Mouse (Mus musculus) E14TG2a.4 (cell line): ENCODE measurements around the gene Axin1.

ENCODE experiments used
- H3K27me3 ChIP-seq: 2 replicates; pipeline ENCODE4 v1.6.1; 2014; ENCODE audit warnings: low read length, control low read depth; ENCODE audit not compliant: insufficient read depth
- H3K36me3 ChIP-seq: 2 replicates; pipeline ENCODE4 v1.6.1; 2014; ENCODE audit warnings: low read length, control low read depth; ENCODE audit not compliant: insufficient read depth
- H3K4me1 ChIP-seq: replicated peaks from 2 replicates; pipeline ENCODE4 v1.6.1; 2014; ENCODE audit warnings: low read depth, low read length, control low read depth
- H3K4me3 ChIP-seq: replicated peaks from 2 replicates; pipeline ENCODE4 v1.5.1; 2014; ENCODE audit warnings: mild to moderate bottlenecking, low read length
- H3K9me3 ChIP-seq: 2 replicates; pipeline ENCODE4 v1.6.1; 2014; ENCODE audit warnings: low read length, control low read depth
- CTCF ChIP-seq: conservative IDR thresholded peaks from 2 replicates; pipeline ENCODE4 v1.5.1; 2014; ENCODE audit warnings: low read length
- NANOG ChIP-seq: IDR thresholded peaks from 2 replicates; pipeline ENCODE4 v1.6.1; 2014; ENCODE audit warnings: borderline replicate concordance, low read length, mixed read lengths
- POU5F1 ChIP-seq: IDR thresholded peaks from 2 replicates; pipeline ENCODE4 v1.6.1; 2014; ENCODE audit warnings: low read length, borderline replicate concordance

Gene Axin1

DNA sequence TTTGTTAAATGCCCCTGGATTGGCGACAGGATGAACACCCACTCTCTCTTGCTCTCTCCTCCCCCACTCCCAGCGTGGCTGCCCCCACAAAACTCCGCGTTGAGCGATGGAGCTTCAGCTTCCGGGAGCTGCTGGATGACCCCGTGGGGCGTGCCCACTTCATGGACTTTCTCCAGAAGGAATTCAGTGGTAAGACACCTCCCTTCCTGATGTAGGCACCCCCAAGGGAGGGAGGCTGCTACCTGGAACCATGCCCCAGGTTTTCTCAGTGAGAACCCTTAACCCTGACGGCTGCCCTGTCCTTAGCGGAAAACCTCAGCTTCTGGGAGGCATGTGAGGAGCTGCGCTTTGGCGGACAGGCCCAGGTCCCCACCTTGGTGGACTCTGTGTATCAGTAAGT lies 69.2 kb downstream of the Axin1 start, which contains the start of gene Arhgdig:
TSS of gene Arhgdig (minus strand) at position 101 of the 400 bp plus-strand sequence.
- H3K9me3 ChIP-seq = no peaks in the 10 kb centered on the region

GRCm38 (mm10) chr17:26212241-26212640 lies 73.8 kb downstream of the Axin1 start:
- no peaks in the 10 kb centered on the region for H3K9me3 ChIP-seq
- peaks cover 26% of the 10 kb centered on the region for H3K4me1 ChIP-seq
- H3K27me3 ChIP-seq = peaks cover 15% of the 10 kb centered on the region
- peaks cover 34% of the 10 kb centered on the region for H3K36me3 ChIP-seq
- H3K4me3 ChIP-seq = no peak overlapping the region
- TF ChIP-seq CTCF (no peak), POU5F1 (no peak), NANOG (no peak)

More for the DNA sequence above, 69.2 kb downstream of the Axin1 start, which contains the start of gene Arhgdig:
- TF ChIP-seq POU5F1 (no peak), CTCF (no peak), NANOG (no peak)
- Histone ChIP-seq H3K4me1 (peaks cover 61% of the 10 kb centered on the region), H3K4me3 (peak within 1 kb of the TSS; percentile 48), H3K36me3 (peaks cover 7% of the 10 kb centered on the region; the same call in 1 of the 2 replicates), H3K27me3 (peaks cover 53% of the 10 kb centered on the region)

DNA sequence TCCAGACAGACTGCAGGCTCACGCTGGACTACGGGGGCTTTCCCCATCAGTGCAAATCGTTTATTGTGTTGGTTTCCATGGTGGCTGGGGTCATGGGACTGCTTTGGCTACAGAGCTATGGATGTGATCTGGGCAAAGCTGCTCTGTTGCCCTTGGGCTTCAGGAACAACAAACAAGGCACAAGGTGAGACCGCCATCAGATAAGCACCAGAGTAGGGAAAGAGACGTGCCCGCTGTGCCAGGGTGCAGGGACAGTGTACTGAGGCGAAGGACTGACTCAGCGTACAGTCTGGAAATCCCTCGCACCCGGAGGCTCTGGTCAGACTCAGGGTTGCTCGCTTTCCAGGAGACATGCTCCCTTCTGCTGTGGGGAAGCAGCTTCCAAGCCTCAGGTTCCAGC lies 74.2 kb downstream of the Axin1 start:
- Histone ChIP-seq H3K4me1 (peaks cover 22% of the 10 kb centered on the region), H3K27me3 (peaks cover 11% of the 10 kb centered on the region), H3K4me3 (no peak overlapping the region), H3K9me3 (no peaks in the 10 kb centered on the region), H3K36me3 (peaks cover 36% of the 10 kb centered on the region)
- TF ChIP-seq NANOG (no peak), CTCF (no peak), POU5F1 (no peak)

- no peak for TF ChIP-seq POU5F1
- H3K36me3 ChIP-seq = peaks cover 22% of the 10 kb centered on the region; the same call in 1 of the 2 replicates
- no peaks in the 10 kb centered on the region for H3K9me3 ChIP-seq
- H3K4me3 ChIP-seq = no peak overlapping the region
- peaks cover 8% of the 10 kb centered on the region for H3K4me1 ChIP-seq
- H3K27me3 ChIP-seq = no peaks in the 10 kb centered on the region
Measured at GRCm38 (mm10) chr17:26221508-26221907, 83.0 kb downstream of the Axin1 start.

GRCm38 (mm10) chr17:26225150-26225549 lies 86.7 kb downstream of the Axin1 start:
- Histone ChIP-seq H3K36me3 (peaks cover 4% of the 10 kb centered on the region; the same call in 1 of the 2 replicates), H3K9me3 (no peaks in the 10 kb centered on the region), H3K27me3 (no peaks in the 10 kb centered on the region), H3K4me3 (no peak overlapping the region), H3K4me1 (peaks cover 8% of the 10 kb centered on the region)
- TF ChIP-seq NANOG (no peak), CTCF (no peak), POU5F1 (no peak)

- Histone ChIP-seq H3K9me3 (no peaks in the 10 kb centered on the region), H3K36me3 (no peaks in the 10 kb centered on the region), H3K4me1 (peaks cover 27% of the 10 kb centered on the region), H3K4me3 (no peak overlapping the region), H3K27me3 (no peaks in the 10 kb centered on the region)
- no peak for TF ChIP-seq POU5F1
- TF ChIP-seq CTCF = no peak
- TF ChIP-seq NANOG = no peak
Measured at GRCm38 (mm10) chr17:26229776-26230175, 91.3 kb downstream of the Axin1 start.

- no peaks in the 10 kb centered on the region for H3K36me3 ChIP-seq
- TF ChIP-seq POU5F1 = no peak
- no peak overlapping the region for H3K4me3 ChIP-seq
- no peaks in the 10 kb centered on the region for H3K27me3 ChIP-seq
- no peaks in the 10 kb centered on the region for H3K9me3 ChIP-seq
- peaks cover 22% of the 10 kb centered on the region for H3K4me1 ChIP-seq
Measured at GRCm38 (mm10) chr17:26231156-26231555, 92.7 kb downstream of the Axin1 start.

GRCm38 (mm10) chr17:26232863-26233262 lies 94.4 kb downstream of the Axin1 start:
- Histone ChIP-seq H3K36me3 (no peaks in the 10 kb centered on the region), H3K4me1 (peaks cover 23% of the 10 kb centered on the region), H3K4me3 (no peak overlapping the region), H3K9me3 (no peaks in the 10 kb centered on the region), H3K27me3 (no peaks in the 10 kb centered on the region)
- TF ChIP-seq NANOG (no peak), POU5F1 (no peak), CTCF (peak; percentile 68)

GRCm38 (mm10) chr17:26234386-26234785 lies 95.9 kb downstream of the Axin1 start:
- no peak overlapping the region for H3K4me3 ChIP-seq
- no peaks in the 10 kb centered on the region for H3K27me3 ChIP-seq
- H3K36me3 ChIP-seq = no peaks in the 10 kb centered on the region
- H3K4me1 ChIP-seq = peaks cover 23% of the 10 kb centered on the region
- TF ChIP-seq POU5F1 (no peak), NANOG (no peak)
- H3K9me3 ChIP-seq = no peaks in the 10 kb centered on the region
